Mouse (Mus musculus) cerebellum, adult 11-12 months (tissue): ENCODE measurements around the gene Jsrp1.
"Not testable (repeated sequence)": the region's sequence is repeated elsewhere in the genome, so short reads cannot be mapped to it uniquely, and the experiment has no call there.

Source experiments
- DNase-seq: peaks from one replicate; pipeline ENCODE4 v3.0.0; 2022

Jsrp1 gene

DNA sequence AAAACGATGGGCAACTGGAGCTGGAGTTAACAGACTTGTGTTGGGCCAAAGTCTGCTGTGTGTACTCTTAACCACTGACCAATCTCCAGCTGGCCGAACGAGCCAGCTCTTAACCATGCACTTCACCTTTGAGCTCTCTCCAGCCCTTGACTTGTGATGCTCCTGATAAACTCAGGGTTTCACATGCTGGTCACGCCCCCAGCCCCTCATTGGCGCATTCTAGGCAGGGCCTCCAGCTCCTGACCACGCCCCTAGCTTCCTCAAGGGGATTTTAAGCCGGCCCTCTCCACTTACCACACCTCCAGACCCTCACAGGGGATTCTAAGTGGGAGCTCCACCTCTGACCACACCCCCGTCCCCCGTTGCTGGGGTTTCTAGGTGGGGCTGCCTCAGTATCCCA lies 17.8 kb upstream of the Jsrp1 start:
- DNase-seq: no peak

DNA sequence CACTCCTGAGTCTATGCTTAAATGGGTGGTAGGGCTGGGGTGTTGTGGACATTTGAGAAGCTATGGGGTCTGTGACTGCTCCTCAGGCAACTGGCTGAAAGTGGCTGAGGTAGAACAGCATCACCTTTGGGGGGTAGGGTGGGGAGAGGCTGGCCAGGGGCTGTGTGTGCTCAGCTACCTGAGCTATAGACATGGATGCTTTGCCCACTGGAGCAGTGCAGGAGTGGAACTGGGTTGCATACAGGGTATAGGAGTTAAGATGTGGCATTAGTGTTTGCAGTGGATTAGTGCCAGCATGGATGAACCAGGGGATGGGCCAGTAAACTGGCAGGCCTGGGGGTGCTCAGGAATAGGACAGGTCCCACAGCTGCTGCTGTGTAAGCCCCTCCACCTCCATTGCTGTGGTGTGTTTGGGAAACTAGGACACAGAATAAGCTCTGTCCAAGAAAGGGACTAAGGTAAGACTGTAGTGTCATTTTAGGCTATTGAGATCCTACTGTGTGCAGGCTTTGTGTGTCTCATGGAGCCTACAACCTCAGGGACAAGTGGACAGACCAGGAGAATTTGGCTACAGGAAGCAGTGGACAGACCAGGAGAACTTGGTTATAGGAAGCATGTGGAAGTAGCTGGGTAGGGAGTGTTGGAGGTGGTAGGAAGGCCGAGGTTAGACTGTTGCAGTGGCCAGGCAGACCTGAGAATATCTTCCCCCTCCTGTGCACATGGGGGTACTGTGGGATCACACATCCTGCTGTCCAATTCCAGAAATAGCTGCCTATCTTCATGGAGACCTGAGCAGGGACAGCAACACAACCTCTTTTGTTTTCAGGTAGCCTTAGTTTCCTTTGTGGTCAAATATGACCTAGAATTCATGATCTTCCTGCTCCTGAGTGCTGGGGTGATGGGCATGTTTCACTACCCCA lies 16.3 kb upstream of the Jsrp1 start:
- no peak for DNase-seq

DNA sequence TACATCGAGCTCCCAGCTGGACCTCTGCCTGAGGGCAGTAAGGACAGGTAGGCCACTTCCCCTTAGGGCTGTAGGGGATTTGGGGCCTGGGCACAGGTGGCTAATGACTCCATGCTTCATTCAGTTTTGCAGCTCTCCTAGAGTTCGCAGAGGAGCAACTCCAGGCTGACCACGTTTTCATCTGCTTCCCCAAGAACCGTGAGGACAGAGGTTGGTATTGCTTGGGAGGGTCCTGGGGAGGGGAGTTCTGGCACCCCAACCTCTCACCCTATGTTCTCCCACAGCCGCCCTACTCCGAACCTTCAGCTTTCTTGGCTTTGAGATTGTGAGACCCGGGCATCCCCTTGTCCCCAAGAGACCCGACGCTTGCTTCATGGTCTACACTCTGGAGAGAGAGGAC lies 15.3 kb upstream of the Jsrp1 start:
- DNase-seq: not testable (repeated sequence)

DNA sequence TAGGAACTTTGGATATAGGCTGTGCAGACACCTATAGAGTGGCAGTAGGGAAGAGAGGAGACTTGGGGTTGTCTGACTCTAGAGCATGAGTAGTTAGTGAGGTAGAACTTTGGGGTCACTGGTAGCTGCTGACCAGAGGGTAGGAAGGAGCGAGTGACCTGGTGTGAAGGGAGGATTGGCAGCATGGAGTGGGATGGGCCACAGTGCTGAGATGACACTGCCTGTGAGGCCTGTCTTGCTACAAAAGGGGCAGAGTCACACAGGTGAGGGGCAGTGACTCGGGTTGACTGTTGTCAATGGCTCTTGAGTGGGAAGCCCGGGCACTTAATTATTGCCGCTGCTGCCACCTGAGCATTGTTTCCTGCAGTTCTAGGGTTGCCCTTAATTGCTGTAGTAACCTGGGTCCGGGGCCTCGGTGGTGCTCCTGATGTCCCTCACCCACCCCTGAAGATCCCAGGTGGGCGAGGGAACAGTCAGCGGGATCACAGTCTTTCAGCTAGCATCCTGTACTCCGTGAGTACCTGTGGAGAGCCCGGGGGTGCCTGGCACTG lies 14.6 kb upstream of the Jsrp1 start:
- no peak for DNase-seq

DNA sequence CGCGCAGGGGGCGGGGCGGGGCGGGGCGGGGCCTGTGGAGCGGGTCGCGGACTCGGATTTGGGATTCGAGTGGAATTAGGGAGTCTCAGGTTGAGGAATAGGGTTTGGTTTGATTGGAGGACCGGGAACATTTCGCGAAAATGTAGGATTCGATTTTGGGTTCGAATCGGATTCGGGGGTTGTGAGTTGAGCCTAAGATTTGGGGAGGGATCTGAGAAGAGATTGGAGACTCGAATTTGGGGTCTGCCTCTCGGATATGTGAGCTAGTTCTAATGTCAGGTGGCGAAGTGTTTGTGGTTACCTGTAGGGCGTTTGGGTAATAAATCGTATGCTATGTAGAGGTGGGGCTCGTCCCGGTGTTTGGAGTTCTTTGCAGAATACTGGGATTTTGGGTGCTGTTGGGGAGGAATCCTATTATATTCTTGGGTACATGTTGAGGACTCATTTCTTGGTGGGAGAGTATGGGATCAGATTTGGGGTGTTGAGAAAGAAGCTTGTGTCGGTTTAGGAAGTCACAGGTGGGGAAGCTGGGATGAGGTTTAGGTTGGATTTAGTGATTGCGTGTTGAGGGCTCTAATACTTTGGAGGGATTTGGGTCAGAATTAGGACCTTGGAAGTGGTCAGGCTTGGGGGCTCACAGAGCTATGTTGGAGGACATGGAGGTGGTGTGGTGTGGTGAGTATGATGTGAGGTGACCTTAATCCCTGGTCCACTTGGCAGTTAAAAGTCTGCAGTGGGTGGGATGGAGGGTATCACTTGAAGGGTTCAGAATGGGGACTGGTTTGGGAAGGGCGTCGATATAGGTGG lies 14.0 kb upstream of the Jsrp1 start:
- DNase-seq: no peak

DNA sequence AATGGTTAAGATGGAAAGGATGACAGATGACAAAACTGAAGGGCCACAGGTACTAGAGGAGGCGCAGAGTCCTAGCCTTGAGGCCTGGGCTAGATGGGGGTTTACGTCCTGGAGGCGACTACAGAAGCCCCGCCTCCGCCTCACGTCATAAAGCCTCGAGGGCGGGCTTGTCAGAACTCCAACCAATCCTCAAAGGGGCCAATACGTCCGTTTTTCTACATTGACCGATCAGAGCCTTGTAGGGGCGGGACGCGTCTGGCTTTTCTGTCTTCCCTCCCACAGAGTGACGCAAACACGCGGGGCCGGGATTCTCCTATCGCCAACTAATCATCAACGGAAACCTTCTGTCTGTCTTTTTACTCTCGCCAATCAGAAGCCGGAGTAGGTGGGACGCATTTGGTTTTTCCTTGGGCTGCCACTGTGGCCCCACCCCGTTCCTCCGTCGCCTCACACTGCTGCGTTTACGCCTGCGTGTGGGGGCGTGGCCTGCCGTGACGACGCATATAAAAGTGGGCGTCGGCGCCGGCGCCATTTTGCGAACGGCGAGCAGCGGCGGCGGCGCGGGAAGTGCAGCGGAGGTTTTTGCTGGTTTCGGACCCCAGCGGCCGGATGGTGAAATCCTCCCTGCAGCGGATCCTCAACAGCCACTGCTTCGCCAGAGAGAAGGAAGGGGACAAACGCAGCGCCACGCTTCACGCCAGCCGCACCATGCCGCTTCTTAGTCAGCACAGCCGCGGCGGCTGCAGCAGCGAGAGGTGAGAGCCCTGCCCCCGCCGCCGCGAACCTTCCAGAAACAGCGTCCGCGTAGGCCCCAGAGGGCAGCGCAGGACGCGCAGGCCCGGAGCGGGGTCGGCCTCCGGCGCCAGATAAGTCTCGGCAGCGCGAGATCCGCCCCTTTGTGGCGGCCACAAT lies 13.1 kb upstream of the Jsrp1 start, which contains the start of gene Oaz1:
TSS of gene Oaz1 (plus strand) at position 506 of the 912 bp plus-strand sequence.
- DNase-seq: peak; percentile 100

DNA sequence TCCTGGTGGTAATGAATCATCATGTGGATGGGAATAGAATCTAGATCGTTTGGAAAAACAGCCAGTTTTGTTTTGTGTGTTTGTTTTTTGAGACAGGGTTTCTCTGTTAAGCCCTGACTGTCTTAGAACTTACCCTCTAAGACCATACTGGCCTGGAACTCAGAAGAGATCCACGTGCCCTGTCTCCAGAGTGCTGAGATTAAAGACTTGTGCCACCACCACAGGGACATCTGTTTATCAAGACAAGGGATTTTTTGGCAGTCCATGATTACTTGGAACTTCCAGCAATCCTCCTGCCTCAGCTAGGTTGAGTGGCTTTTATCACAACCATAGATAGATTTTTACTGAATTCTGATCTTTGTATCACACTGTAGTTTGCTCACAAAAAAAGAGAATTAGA lies 11.5 kb upstream of the Jsrp1 start:
- DNase-seq: no peak

DNA sequence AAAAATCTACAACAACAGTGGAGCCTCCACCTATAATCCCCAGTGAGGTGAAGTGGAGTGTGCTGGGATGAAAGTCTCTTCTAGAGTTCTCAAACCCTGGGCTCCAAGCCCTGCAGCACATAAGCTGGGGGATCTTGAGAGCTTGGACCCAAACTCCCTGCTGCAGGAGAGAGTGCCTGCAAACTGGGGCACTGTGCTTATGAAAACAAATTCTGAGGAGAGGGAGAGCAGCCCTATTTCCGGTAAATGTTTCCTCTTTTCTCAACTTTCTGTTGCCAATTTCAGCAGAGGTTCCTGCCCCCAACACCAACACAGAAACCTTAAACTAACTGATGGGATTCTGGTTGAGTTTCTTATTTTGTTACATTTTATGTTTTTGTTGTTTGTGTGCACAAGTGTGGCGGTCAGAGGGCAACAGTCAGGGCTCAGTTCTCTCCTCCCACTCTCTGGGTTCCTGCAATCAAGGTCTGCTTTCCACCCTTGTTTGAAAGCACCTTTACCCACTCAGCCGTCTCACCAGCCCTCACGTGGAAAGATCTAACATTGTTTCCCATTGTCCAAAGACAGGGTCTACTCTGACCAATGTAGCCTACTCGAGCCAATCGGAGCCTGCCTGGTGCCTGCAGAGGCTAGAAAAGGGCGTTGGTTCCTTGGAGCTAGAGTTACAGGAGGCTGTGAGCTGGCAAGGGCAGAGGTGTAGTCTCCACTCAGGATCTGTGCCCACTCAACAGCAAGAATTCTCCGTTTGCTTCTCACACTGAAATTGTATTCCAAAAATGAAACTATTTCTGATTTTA lies 10.7 kb upstream of the Jsrp1 start:
- DNase-seq: no peak

DNA sequence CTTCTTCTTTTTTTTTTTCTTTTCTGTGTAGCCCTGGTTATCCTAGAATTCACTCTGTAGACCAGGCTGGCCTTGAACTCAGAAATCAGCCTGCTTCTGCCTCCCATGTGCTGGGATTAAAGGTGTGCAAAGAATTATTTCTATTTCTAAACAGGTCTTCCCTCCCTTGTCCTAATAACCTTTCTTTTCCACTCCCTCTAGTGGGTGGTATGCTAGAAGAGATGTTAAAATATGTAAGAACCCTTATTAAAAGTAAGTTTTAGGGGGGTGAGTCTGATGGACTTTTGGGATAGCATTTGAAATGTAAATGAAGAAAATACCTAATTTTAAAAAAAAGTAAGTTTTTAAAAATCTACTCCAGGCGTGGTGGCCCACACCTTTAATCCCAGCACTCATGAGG lies 10.0 kb upstream of the Jsrp1 start:
- DNase-seq: no peak

DNA sequence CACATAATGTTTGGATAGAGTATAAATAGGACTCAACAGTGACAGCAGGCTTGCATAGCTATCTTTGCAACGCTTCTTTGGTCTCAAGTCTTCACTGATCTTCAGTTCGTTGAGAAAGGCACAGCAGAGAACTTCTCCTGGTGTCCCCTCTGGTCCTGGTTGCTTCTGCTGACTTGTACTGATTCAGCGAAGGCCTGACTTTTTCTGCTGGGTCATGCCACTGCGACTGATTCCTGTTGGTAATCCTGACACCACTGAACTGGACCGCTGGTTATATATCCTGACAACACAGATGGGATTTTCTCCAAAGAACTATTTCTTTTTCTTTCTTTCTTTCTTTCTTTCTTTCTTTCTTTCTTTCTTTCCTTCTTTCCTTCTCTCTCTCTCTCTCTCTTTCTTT lies 9.2 kb upstream of the Jsrp1 start:
- DNase-seq: no peak

DNA sequence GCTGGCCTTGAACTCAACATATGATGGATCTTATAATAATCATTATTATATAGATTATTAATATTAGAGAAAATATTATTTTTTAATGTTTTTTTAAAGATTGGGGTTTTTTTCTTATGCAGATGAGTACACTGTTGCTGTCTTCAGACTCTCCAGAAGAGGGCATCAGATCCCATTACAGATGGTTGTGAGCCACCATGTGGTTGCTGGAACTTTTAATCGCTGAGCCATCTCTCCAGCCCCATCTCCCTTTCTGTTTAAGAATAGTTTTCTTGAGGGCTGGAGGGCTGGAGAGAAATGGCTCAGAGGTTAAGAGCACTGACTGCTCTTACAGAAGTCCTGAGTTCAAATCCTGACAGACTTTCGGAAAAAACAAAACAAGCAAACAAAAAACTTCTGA lies 8.7 kb upstream of the Jsrp1 start:
- peak; percentile 32 for DNase-seq

DNA sequence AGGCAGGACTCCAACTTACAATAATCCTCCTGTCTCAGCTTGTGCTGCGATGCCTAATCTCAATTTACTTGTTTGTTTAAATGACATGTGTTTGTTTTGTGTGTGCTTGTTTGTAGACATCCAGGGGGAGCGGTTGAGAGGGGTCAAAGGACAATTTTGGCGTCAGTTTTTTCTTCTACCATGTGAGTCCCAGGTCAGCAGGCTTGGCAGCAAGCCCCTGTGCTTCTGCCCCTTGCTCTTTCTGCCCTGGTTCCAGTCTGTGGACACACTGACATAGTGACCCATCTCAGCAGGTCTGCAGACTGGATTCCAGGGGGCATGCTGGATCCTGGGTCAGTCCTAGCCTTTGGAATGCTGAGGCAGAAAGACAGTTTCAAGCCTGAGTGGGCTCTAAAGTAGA lies 6.1 kb upstream of the Jsrp1 start:
- DNase-seq: no peak

DNA sequence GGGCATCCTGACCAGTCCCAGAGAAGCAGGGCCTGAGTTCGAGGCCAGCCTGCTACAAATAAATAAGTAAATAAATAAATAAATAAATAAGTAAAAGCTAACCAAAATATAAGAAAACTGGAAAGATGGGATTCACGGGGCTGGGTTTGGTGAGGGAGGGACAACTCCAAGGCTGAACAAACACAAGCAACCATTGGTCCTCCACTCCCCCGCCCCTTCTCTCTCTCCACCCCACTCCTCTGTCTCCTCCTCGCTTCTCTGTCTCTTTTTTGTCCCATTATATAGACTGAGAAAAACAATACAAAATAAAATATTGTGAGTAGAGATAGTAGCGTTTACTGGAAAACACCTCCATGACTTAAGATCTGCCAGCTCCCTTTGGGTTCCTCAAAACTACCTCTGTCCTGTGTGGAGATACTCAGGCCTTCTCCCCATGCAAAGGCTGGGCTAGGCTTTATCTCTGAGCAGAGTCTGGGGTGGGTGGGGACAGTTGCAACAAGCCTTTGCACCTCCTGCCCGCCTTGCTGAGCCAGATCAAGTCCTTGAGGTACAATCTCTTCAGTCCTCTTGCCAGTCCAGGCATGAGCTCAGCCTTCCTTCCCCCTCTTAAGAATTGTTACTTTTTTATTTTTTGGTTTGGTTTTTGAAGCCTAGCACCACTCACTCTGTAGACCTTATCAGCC lies 5.4 kb upstream of the Jsrp1 start:
- no peak for DNase-seq

DNA sequence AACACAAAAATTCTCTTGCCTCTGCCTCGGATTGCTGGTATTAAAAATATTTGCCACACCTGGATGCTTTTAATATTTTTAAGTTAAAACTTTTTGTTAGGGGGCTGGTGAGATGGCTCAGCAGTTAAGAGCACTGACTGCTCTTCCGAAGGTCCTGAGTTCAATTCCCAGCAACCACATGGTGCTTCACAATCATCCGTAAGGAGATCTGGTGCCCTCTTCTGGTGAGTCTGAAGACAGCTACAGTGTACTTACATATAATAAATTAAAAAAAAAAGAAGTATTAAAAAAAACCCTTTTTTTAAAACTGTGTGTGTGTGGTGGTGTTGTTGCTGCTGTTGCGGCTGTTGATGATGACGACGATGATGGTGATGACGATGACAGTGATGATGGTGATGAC lies 4.7 kb upstream of the Jsrp1 start:
- not testable (repeated sequence) for DNase-seq

DNA sequence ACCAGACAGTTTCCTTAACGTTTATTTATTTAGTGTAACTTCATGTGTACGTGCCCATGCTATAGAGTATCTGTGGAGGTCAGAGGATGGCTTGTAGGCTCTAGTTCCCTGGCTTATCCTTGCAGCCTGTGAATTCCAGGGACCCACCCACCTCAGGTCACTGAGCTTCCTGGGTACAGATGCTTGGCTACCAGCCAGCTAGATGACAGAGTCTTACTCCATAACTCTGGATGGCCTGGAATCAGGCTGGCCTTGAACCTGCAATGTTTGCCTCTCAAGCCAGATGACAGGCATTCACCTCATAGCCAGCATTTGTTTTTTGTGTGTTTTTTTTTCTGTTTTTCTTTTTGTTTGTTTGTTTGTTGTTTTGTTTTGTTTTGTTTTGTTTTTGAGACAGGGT lies 3.9 kb upstream of the Jsrp1 start:
- DNase-seq: no peak

DNA sequence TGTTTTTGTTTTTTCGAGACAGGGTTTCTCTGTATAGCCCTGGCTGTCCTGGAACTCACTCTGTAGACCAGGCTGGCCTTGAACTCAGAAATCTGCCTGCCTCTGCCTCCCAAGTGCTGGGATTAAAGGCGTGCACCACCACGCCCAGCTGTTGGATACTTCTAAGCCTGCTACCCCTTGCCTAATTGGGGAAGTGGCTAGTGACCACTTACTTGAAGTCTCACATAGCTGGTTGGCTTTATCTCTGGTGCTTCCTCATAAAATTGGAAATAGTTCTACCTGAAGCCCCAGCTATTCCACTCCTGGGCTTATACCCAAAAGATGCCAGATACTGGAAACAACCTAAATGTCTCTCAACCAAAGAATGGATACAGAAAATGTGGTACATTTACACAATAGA lies 3.0 kb upstream of the Jsrp1 start:
- not testable (repeated sequence) for DNase-seq

DNA sequence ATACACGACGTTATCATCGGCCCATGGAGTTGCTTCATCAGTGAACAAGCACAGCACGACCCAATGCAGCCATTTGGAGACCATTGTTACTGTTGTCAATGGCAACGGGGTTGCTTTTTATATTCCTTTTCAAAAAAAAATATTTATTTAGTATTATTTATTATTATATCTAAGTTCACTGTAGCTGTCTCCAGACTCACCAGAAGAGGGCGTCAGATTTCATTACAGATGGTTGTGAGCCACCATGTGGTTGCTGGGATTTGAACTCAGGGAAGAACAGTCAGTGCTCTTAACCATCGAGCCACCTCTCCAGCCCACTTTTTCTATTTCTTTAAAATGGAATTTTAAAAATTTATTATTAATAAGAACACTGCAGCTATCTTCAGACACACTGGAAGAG lies 1.5 kb upstream of the Jsrp1 start:
- no peak for DNase-seq

DNA sequence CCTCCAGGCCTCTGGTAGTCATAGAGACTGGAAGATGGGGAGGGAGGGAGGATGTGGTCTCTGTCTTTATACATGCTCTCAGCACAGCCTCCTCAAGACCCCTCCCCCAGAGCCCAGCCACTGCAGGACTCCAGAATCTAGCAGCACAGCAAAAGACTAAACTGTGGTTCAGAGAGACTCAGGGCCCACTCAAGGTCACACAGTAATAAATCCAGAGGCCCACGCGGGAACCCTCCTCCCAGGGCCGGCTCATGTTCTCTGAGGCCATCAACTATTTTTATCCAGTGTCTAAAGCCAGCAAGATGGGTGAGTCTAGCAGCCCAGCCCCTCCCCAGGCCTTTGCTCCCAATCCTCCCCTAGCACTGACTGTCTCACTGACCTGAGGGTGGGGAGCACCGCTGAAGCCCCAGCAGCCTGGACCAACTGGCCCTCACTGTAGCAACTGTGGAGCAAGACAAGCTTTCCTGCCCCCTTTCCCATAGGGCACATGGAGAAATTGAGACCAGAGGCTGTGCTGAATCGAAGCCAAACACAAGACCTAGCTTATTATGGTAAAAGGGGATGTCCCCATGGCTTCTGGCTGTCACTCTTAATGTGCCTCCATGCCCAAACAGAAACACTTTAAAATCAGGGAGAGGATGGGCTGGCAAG lies 782 bp downstream of the Jsrp1 start:
- no peak for DNase-seq

DNA sequence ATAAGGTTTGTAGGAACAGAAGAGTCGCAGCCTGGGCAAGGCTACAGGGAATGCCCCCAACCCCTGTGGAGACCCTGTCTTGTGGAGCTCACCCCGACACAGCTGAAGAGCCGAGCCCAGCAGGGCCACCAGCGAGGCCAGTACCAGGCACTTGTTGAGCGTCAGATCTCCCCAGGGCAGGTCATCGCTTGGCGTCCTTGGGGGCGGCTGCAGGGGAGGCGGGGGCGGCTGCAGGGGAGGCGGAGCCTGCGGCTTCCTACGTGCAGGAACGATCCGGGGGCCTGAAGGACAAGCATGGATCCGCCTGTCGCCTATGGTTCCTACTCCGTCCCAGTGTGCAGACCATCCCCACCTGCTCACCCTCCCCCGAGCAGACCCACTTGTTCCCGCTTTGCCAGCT lies 3.2 kb downstream of the Jsrp1 start:
- DNase-seq: no peak

DNA sequence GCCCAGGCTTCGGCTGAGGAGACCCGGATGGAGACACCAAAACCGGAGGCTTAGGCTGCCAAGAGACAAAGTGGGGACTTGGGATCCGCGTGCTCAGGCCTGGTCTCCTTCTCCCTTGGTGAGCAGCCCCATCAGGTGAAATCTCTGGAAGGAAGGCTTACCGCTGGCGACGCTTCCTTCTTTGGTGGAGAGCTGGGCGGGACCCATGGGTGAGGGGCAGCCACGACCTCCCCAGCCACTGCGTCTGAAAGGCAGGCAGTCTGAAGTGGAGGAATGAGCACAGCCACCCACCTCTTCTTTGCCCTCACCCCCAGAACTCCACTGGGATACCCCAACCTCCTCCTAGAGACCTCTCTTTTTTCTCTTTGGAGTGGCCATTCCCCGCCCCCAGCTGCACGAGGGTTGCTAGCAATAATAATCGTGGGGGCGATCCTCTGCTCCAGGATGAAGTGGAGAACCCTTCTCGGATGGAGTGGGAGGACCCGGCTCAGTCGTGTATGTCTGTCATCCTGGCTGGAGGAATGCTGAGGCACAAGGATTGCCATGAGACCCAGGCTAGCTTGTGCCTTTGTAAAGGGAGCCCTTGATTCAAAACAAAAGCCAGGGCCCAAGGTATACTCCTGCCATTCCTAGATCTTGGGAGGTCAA lies 4.2 kb downstream of the Jsrp1 start:
- DNase-seq: no peak
